Mouse (Mus musculus): ENCODE results near the gene Tmem51. TPM values are rescaled to one million over a fixed set of nuclear protein-coding genes. Genes with fewer than 3 reads are reported as not detected.
"Not testable (repeated sequence)": the region's sequence is repeated elsewhere in the genome, so short reads cannot be mapped to it uniquely, and the experiment has no call there.

Gene Tmem51
- polyA plus RNA-seq, 1 experiment from 2014 or later = 4.0 TPM

DNA sequence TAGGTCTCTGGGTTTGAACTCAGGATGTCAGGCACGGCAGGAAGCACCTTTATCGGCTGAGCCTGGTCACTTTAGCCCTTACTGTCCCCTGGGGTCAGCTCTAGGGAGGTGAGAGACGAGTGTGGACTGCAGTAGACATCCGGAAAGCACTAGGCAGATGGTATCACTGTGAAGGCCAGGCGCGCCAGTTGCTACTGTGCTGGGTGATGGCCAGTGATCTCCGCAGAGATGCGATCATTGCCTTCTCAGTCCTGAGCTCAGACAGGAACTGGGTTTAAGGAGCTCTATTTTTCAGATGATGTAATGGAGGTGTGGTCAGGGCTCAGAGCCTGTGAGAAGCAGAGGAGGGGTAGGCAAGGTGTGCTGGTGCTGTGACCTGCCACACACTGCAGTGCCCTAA is 28.5 kb downstream of the Tmem51 start:
- H3K9ac ChIP-seq (replicated peaks; ENCODE audit: low read depth, low read length) = no peak overlapping the region
- no peaks in the 10 kb centered on the region for H3K27me3 ChIP-seq (ENCODE audit: control insufficient read depth, insufficient read depth, low read length)
- 84% methylated on average over 8 of the region's 8 CpGs for WGBS
- H3K9me3 ChIP-seq (ENCODE audit: control insufficient read depth, low read length) = no peaks in the 10 kb centered on the region
- H3K4me2 ChIP-seq (ENCODE audit: low read depth, low read length) = no peak overlapping the region
- no peaks in the 10 kb centered on the region for H3K4me1 ChIP-seq (ENCODE audit: control insufficient read depth, insufficient read depth, low read length)
- ATAC-seq (ENCODE audit: low read depth) = no peak
- no peak overlapping the region for H3K4me3 ChIP-seq (ENCODE audit: low read depth, low read length)
- H3K36me3 ChIP-seq (ENCODE audit: control insufficient read depth, insufficient read depth, low read length) = no peaks in the 10 kb centered on the region
- H3K27ac ChIP-seq (ENCODE audit: low read depth, low read length) = no peak overlapping the region

DNA sequence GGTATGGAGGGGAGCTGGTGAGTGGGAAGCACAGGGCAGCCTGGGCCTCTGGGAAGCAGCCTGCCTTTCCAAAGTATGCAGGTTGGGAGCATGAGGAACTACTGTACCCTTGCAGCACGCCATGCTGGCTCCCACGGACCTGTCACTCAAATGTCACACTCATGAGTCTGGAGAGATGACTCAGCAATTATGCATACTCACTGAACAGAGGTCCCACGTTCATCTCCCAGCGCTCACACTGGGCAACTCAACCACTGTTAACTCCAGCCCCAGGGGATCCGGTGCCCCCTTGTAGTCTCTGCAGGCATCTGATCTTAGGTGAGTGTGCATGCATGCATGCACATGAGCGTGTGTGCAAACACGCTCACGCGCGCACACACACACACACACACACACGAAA is 29.5 kb downstream of the Tmem51 start:
- WGBS = 90% methylated on average over 11 of the region's 11 CpGs
- Histone ChIP-seq H3K4me3 (ENCODE audit: low read depth, low read length) (no peak overlapping the region), H3K9me3 (ENCODE audit: control insufficient read depth, low read length) (no peaks in the 10 kb centered on the region), H3K4me2 (ENCODE audit: low read depth, low read length) (no peak overlapping the region), H3K4me1 (ENCODE audit: control insufficient read depth, insufficient read depth, low read length) (no peaks in the 10 kb centered on the region), H3K9ac (replicated peaks; ENCODE audit: low read depth, low read length) (no peak overlapping the region), H3K36me3 (ENCODE audit: control insufficient read depth, insufficient read depth, low read length) (no peaks in the 10 kb centered on the region), H3K27me3 (ENCODE audit: control insufficient read depth, insufficient read depth, low read length) (no peaks in the 10 kb centered on the region), H3K27ac (ENCODE audit: low read depth, low read length) (no peak overlapping the region)
- ATAC-seq (ENCODE audit: low read depth) = no peak

DNA sequence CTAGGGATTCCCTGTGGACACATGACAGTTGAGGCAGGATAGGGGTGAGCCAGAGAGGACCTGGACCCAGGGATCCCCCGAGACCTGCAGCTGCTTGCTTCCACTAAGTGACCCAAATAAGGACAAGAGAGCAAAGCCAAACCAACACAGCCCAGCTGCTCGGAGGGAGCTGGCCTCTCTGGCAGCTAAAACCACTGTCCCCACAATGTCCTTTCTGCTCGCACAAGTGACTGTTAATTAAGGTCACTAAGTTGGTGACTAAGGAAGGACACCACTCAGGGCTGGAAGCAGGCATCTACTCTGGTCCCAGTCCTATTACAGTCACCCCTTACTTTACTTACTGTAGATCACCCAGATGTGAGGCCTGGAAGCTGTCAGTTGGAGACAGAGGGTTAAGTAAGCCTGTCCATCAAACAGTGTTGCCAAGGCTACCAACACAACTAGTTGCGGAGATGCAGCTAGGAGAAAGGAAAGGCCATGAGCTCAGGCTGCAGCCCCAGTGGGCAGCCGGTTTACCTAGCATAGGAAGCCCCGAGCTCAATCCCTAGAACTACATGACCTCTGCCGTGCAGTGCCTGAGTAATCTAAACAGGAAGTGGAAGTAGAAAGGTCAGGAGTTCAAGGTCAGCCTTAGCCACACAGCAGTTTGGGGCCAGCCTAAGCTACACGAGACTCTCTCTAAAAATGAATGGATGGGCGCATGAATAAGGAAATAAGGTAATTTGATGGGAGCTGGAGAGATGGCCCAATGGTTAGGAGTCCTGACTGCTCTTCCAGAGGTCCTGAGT is 30.2 kb downstream of the Tmem51 start:
- Histone ChIP-seq H3K9me3 (ENCODE audit: control insufficient read depth, low read length) (no peaks in the 10 kb centered on the region), H3K27me3 (ENCODE audit: control insufficient read depth, insufficient read depth, low read length) (no peaks in the 10 kb centered on the region), H3K36me3 (ENCODE audit: control insufficient read depth, insufficient read depth, low read length) (no peaks in the 10 kb centered on the region), H3K9ac (replicated peaks; ENCODE audit: low read depth, low read length) (no peak overlapping the region), H3K4me3 (ENCODE audit: low read depth, low read length) (no peak overlapping the region), H3K4me2 (ENCODE audit: low read depth, low read length) (no peak overlapping the region), H3K4me1 (ENCODE audit: control insufficient read depth, insufficient read depth, low read length) (no peaks in the 10 kb centered on the region), H3K27ac (ENCODE audit: low read depth, low read length) (no peak overlapping the region)
- WGBS = 68% methylated on average over 9 of the region's 9 CpGs
- ATAC-seq (ENCODE audit: low read depth) = no peak

DNA sequence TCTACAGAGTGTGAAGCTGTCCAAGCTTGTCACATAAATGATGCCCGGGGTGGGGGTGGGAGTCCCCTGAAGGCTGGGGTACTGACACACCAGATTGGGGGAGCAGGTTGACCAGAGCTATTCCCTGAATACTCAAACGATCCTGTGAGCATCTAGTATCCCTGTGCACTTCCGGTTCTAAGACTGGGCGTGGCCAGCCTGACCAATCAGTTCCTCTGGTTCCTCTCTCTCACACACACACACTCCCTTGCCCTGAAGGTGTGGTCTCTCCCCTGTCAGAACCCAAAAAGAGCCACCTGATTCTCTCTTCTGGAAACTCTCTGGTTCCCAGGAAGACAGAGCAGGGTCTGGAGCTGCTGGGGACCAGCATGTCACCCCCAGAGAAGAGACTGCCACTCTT is 30.8 kb downstream of the Tmem51 start:
- no peaks in the 10 kb centered on the region for H3K36me3 ChIP-seq (ENCODE audit: control insufficient read depth, insufficient read depth, low read length)
- H3K4me2 ChIP-seq (ENCODE audit: low read depth, low read length) = no peak overlapping the region
- H3K4me1 ChIP-seq (ENCODE audit: control insufficient read depth, insufficient read depth, low read length) = no peaks in the 10 kb centered on the region
- WGBS = 70% methylated on average over 4 of the region's 4 CpGs
- no peak overlapping the region for H3K9ac ChIP-seq (replicated peaks; ENCODE audit: low read depth, low read length)
- no peak overlapping the region for H3K27ac ChIP-seq (ENCODE audit: low read depth, low read length)
- H3K9me3 ChIP-seq (ENCODE audit: control insufficient read depth, low read length) = no peaks in the 10 kb centered on the region
- no peaks in the 10 kb centered on the region for H3K27me3 ChIP-seq (ENCODE audit: control insufficient read depth, insufficient read depth, low read length)
- ATAC-seq (ENCODE audit: low read depth) = no peak
- H3K4me3 ChIP-seq (ENCODE audit: low read depth, low read length) = no peak overlapping the region

DNA sequence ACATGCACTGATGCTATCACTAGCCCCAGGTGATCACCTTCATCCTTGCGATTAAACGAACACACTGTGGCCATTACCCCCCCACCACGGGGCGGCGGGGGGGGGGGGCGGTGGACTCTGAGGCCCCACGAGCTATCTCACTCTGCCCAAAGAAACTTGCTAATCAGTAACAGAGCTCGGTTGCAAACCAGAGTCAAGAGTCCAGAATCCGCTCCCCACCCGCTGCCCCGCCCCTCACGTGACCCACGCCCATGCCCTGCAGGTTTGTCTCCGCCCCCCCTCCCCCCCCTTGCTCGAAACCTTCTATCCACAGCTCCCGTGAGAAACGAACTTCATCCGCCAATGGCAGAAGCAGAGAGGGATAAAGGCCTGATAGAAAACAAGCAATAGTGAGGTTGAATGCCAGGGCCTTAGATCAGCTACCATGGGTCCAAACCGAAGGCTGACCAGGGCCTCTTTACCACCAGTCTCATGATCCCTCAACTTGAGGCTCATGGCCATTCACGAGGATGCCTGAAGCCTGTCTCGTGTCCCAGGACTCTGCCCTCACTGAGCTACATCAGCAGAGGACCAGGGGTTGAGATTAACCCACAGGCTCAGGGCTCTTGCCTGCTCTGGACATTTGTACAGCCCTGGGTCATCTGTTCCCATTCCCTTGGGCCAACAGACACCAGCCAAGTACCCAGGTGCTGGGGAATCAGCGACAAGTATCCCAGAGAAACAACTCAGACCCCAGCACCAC is 31.5 kb downstream of the Tmem51 start:
- 54% methylated on average over 22 of the region's 22 CpGs for WGBS
- ATAC-seq (ENCODE audit: low read depth) = no peak
- H3K27me3 ChIP-seq (ENCODE audit: control insufficient read depth, insufficient read depth, low read length) = no peaks in the 10 kb centered on the region

DNA sequence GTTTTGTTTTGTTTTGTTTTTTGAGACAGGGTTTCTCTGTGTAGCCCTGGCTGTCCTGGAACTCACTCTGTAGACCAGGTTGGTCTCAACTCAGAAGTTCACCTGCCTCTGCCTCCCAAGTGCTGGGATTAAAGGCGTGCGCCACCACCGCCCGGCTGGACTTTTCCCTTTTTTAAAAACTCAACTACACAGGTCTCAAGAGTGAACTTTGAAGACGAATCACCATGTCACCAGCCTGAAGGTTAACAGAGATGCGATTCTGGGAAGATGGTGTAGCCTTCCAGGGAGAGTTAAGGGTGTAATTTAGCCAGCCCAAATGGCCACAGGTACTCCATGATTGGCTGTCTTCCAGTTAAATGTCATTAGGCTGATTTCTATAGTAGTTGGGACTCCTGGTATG is 32.2 kb downstream of the Tmem51 start:
- not testable (repeated sequence) for H3K4me3 ChIP-seq (ENCODE audit: low read depth, low read length); H3K27ac ChIP-seq (ENCODE audit: low read depth, low read length); ATAC-seq (ENCODE audit: low read depth); H3K4me2 ChIP-seq (ENCODE audit: low read depth, low read length); H3K27me3 ChIP-seq (ENCODE audit: control insufficient read depth, insufficient read depth, low read length); H3K36me3 ChIP-seq (ENCODE audit: control insufficient read depth, insufficient read depth, low read length); H3K9me3 ChIP-seq (ENCODE audit: control insufficient read depth, low read length); H3K9ac ChIP-seq (replicated peaks; ENCODE audit: low read depth, low read length); H3K4me1 ChIP-seq (ENCODE audit: control insufficient read depth, insufficient read depth, low read length)
- 88% methylated on average over 6 of the region's 6 CpGs for WGBS

More for the DNA sequence above, 31.5 kb downstream of the Tmem51 start:
- no peak overlapping the region for H3K4me2 ChIP-seq (ENCODE audit: low read depth, low read length)
- H3K4me1 ChIP-seq (ENCODE audit: control insufficient read depth, insufficient read depth, low read length) = no peaks in the 10 kb centered on the region
- H3K9me3 ChIP-seq (ENCODE audit: control insufficient read depth, low read length) = no peaks in the 10 kb centered on the region
- no peak overlapping the region for H3K27ac ChIP-seq (ENCODE audit: low read depth, low read length)
- no peaks in the 10 kb centered on the region for H3K36me3 ChIP-seq (ENCODE audit: control insufficient read depth, insufficient read depth, low read length)
- H3K9ac ChIP-seq (replicated peaks; ENCODE audit: low read depth, low read length) = no peak overlapping the region
- H3K4me3 ChIP-seq (ENCODE audit: low read depth, low read length) = no peak overlapping the region

DNA sequence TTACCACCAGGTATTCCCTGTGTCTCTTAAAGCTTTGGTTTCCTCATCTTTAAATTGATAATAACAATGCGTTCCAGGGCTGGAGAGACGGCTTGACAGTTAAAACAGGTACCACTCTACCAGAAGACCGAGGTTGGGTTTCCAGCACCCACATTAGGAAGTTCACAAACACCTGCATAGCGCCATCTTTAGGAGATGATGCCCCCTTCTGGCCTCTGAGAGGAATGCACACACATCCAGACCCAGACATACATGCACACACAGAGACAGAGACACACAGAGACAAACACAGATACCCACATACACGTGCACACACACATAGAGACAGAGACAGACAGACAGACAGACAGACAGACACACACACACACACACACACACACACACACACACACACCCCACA is 34.1 kb downstream of the Tmem51 start:
- Histone ChIP-seq H3K27me3 (ENCODE audit: control insufficient read depth, insufficient read depth, low read length) (no peaks in the 10 kb centered on the region), H3K4me3 (ENCODE audit: low read depth, low read length) (no peak overlapping the region), H3K9ac (replicated peaks; ENCODE audit: low read depth, low read length) (no peak overlapping the region), H3K4me1 (ENCODE audit: control insufficient read depth, insufficient read depth, low read length) (no peaks in the 10 kb centered on the region), H3K4me2 (ENCODE audit: low read depth, low read length) (no peak overlapping the region), H3K36me3 (ENCODE audit: control insufficient read depth, insufficient read depth, low read length) (no peaks in the 10 kb centered on the region), H3K27ac (ENCODE audit: low read depth, low read length) (no peak overlapping the region), H3K9me3 (ENCODE audit: control insufficient read depth, low read length) (no peaks in the 10 kb centered on the region)
- 97% methylated on average over 5 of the region's 5 CpGs for WGBS
- ATAC-seq (ENCODE audit: low read depth) = no peak

DNA sequence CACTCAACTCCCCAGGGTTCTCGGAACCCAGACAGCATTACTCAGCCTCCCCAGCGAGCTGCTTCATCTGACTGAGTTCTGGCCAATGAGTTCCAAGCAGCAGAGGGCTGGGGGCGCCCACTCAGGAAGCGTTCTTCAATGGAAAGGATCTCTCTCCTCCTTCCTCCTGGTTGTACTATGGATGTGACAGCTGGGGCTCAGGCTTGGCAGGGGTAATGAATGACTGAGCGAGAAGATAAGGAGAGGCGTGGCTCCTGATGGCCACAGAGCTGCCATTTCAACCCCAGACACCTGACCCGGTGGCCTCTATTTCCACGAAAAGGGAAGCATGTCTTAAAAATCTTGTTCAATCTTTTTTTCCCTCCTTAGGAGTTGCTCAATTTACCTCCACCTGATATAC is 35.7 kb downstream of the Tmem51 start:
- Histone ChIP-seq H3K27me3 (ENCODE audit: control insufficient read depth, insufficient read depth, low read length) (no peaks in the 10 kb centered on the region; the same call in 1 of the 2 replicates), H3K36me3 (ENCODE audit: control insufficient read depth, insufficient read depth, low read length) (no peaks in the 10 kb centered on the region), H3K4me3 (ENCODE audit: low read depth, low read length) (no peak overlapping the region), H3K27ac (ENCODE audit: low read depth, low read length) (no peak overlapping the region), H3K4me2 (ENCODE audit: low read depth, low read length) (no peak overlapping the region), H3K9me3 (ENCODE audit: control insufficient read depth, low read length) (no peaks in the 10 kb centered on the region), H3K4me1 (ENCODE audit: control insufficient read depth, insufficient read depth, low read length) (no peaks in the 10 kb centered on the region), H3K9ac (replicated peaks; ENCODE audit: low read depth, low read length) (no peak overlapping the region)
- 77% methylated on average over 8 of the region's 8 CpGs for WGBS
- ATAC-seq (ENCODE audit: low read depth) = no peak

DNA sequence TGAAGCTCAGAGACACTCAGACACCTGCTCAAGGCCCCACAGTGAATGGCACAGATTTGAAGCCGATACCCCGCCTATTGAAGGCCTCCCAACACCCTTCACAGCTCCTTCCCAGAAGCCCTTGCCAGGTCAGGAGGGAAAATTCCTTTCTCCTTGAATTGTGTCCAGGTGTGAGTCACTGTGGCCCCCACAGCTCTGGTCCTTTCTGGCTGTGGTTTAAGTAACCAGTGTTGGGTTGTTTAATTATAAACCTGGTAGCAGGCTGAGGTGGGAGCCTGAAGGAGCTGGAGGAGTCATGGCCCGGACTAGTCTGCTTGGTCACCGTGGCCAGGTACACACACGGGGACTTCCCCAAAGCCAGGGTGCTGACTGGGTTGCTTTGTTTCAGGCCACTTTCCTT is 37.1 kb downstream of the Tmem51 start:
- no peak overlapping the region for H3K4me2 ChIP-seq (ENCODE audit: low read depth, low read length)
- no peak overlapping the region for H3K4me3 ChIP-seq (ENCODE audit: low read depth, low read length)
- H3K9me3 ChIP-seq (ENCODE audit: control insufficient read depth, low read length) = no peaks in the 10 kb centered on the region
- H3K9ac ChIP-seq (replicated peaks; ENCODE audit: low read depth, low read length) = no peak overlapping the region
- 95% methylated on average over 5 of the region's 5 CpGs for WGBS
- no peaks in the 10 kb centered on the region; the same call in 1 of the 2 replicates for H3K27me3 ChIP-seq (ENCODE audit: control insufficient read depth, insufficient read depth, low read length)
- no peaks in the 10 kb centered on the region for H3K36me3 ChIP-seq (ENCODE audit: control insufficient read depth, insufficient read depth, low read length)
- no peak for ATAC-seq (ENCODE audit: low read depth)
- H3K4me1 ChIP-seq (ENCODE audit: control insufficient read depth, insufficient read depth, low read length) = no peaks in the 10 kb centered on the region
- no peak overlapping the region for H3K27ac ChIP-seq (ENCODE audit: low read depth, low read length)

All from neural tube, embryonic 14.5 days (tissue).